Mouse (Mus musculus) heart, embryonic 15.5 days (tissue): ENCODE data around the gene Etnk1. TPM values are rescaled to one million over a fixed set of nuclear protein-coding genes. Genes with fewer than 3 reads are reported as not detected.
"Not testable (repeated sequence)": the region's sequence is repeated elsewhere in the genome, so short reads cannot be mapped to it uniquely, and the experiment has no call there.

ENCODE experiments used
- ATAC-seq: fragments of 200-750 bp; cut with Nextera tagmentation; replicated peaks from 2 replicates; pipeline ENCODE4 v1.8.0; 2017; ENCODE audit warnings: low read depth, moderate TSS enrichment; ENCODE audit not compliant: insufficient number of reproducible peaks, insufficient read depth, low FRiP score
- H3K27ac ChIP-seq: fragments of 300-500 bp; sonication (generic); 2 replicates; pipeline ENCODE4 v1.5.1; 2015; ENCODE audit warnings: mild to moderate bottlenecking, inconsistent platforms
- H3K27me3 ChIP-seq: fragments of 300-500 bp; sonication (generic); 2 replicates; pipeline ENCODE4 v1.6.1; 2015; ENCODE audit warnings: inconsistent platforms
- H3K36me3 ChIP-seq: fragments of 300-500 bp; sonication (generic); 2 replicates; pipeline ENCODE4 v1.6.1; 2015; ENCODE audit warnings: mild to moderate bottlenecking, inconsistent platforms
- H3K4me1 ChIP-seq: fragments of 300-500 bp; sonication (generic); replicated peaks from 2 replicates; pipeline ENCODE4 v1.6.1; 2015; ENCODE audit warnings: inconsistent platforms
- H3K4me2 ChIP-seq: fragments of 300-500 bp; sonication (generic); 2 replicates; pipeline ENCODE4 v1.6.1; 2015; ENCODE audit warnings: inconsistent platforms, mild to moderate bottlenecking, moderate library complexity
- H3K4me3 ChIP-seq: fragments of 300-500 bp; sonication (generic); 2 replicates; pipeline ENCODE4 v1.5.1; 2015; ENCODE audit warnings: mild to moderate bottlenecking, inconsistent platforms
- H3K9ac ChIP-seq: fragments of 300-500 bp; sonication (generic); 2 replicates; pipeline ENCODE4 v1.6.1; 2015; ENCODE audit warnings: mild to moderate bottlenecking, inconsistent platforms
- H3K9me3 ChIP-seq: fragments of 300-500 bp; sonication (generic); replicated peaks from 2 replicates; pipeline ENCODE4 v1.6.1; 2016; ENCODE audit warnings: inconsistent platforms
- WGBS: fragments of 180-500 bp; shearing (Covaris S2); methylation state at CpG from one replicate; pipeline ENCODE4 v1.1.7; 2015; ENCODE audit warnings: mixed read lengths; 5-methylcytosine and 5-hydroxymethylcytosine counted together
- polyA plus RNA-seq: library from polyadenylated mRNA; unstranded; fragments of >200 nt; fragmentation: Nextera tagmentation; extraction: Ambion mirVana; gene quantifications from 2 replicates; pipeline ENCODE4 v1.2.1, GENCODE M21; 2015

The Etnk1 gene
- polyA plus RNA-seq, 1 experiment from 2014 or later = 10.8 TPM

DNA sequence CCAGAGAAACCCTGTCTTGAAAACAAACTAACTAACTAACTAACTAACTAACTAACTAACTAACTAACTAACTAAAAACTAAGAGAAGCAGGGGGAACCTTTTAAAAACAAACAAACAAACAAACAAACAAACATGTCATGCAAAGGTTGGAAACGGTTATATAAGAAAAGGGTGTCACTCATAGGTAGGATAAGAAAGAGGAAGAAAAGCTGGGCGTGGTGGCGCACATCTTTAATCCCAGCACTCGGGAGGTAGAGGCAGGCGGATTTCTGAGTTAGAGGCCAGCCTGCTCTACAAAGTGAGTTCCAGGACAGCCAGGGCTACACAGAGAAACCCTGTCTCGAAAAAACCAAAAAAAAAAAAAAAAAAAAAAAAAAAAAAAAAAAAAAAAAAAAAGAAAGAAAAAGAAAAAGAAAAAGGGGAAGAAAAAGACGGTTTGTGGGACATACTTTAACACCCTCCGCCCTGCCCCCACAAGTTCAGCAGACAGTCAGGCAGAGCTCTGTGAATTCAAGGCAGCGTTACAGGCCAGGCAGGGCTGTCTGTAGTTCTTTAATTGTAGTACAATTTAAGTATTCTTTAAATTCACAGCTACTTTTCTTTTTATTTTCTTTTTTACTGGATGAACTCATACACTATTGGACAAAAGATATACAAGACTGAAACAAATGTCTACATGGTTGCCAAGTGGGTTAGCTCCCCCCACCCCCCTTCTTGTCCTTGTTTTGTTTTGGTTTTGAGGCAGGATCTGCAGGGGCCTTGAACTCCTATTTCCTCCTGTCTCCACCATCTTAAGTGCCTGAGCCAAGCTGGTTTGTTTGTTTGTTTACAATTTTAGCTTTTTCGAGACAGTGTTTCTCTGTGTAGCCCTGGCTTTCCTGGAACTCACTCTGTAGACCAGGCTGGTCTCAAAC, 15.7 kb upstream of the Etnk1 start:
- ATAC-seq = not testable (repeated sequence)

DNA sequence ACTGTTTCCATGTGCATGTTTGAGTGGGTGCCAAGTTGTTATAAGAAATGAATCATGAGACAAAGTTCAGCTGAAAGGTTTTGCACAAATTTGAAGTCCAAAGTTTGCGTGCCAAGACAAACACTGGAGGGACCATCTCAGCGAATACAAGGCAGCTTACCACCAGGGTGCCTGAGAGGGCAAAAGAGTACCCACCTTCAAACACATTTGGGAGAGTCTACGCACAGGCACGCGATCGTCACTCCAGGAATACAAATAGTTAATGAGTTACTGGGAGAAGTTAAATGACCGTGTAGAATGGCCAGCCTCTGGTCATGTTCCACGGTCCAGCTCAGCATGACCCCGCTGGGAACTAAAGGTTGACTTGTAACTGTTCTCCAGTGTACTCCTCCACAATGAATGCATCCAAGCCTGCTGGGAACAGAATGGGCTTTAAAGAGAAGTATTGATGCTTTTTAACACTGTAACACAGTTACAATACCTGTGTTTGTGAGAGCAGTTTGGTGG, 14.6 kb upstream of the Etnk1 start:
- Histone ChIP-seq H3K27ac (no peak overlapping the region), H3K36me3 (no peaks in the 10 kb centered on the region), H3K4me1 (peaks cover 10% of the 10 kb centered on the region), H3K4me3 (no peak overlapping the region), H3K9me3 (no peaks in the 10 kb centered on the region), H3K27me3 (no peaks in the 10 kb centered on the region), H3K4me2 (no peak overlapping the region), H3K9ac (no peak overlapping the region)
- 60% methylated on average over 9 of the region's 9 CpGs for WGBS
- 0 out of 2 replicates have a peak, but pooled peaks have one; percentile 39 for ATAC-seq

More for the DNA sequence above, 15.7 kb upstream of the Etnk1 start:
- H3K27ac ChIP-seq, H3K36me3 ChIP-seq, H3K9me3 ChIP-seq, H3K9ac ChIP-seq, H3K27me3 ChIP-seq, H3K4me2 ChIP-seq, H3K4me3 ChIP-seq: not testable (repeated sequence)
- 74% methylated on average over 10 of the region's 10 CpGs for WGBS
- peaks cover 10% of the 10 kb centered on the region for H3K4me1 ChIP-seq

DNA sequence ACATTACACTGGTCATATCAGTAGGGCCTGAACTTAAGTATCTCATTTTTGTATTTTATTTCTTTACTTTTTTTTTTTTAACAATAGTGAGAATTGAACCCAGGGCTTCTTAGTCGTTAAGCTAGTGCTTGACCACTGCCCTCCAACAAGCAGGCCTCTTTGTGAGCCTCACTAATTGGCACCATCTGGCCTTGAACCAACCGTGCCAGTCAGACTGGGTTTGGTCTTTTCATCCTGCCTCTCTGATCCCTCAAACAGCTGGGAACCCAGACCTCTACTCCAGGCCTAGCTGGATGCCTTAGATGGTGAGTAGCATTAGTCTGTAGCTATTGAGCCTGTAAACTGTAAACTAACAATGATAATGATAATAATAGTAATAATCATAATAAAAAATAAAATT, 13.9 kb upstream of the Etnk1 start:
- H3K9me3 ChIP-seq = no peaks in the 10 kb centered on the region
- WGBS = 70% methylated on average over 2 of the region's 2 CpGs
- H3K4me2 ChIP-seq = no peak overlapping the region
- ATAC-seq = no peak
- H3K4me1 ChIP-seq = peaks cover 10% of the 10 kb centered on the region
- no peak overlapping the region for H3K9ac ChIP-seq
- no peaks in the 10 kb centered on the region for H3K27me3 ChIP-seq
- H3K4me3 ChIP-seq = no peak overlapping the region
- no peaks in the 10 kb centered on the region for H3K36me3 ChIP-seq
- H3K27ac ChIP-seq = no peak overlapping the region

DNA sequence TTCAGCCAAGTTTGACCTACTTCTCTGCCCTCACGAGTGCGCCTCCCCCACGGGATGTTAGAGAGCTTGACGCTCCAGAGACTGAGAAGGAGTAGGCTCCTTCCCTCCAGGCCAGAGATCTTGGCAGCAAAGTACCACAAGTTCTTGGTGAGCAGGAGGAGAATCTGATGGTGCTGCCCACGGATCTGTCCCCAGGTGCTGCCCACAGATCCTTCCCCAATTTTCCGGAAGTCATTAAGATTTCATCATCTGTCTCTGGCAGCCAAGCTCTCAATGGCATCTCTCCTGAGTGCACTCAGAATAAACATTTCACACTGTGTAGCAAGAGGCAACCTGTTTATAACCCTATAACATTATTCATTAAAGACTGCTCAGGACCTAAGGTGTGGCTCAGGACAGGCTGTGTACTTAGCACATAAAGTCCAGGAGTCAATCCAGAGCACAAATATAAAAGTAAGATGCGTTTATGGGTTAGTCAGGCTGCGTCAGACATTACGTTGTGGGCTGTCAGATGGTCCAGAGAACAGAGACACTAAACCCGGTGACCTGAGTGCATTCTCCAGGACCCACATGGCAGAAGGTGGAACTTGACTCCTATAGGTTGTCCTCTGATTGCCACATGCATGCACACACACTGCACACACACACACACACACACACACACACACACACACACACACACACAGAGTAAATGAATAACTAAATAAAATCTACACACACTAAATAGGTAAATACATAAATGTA, 13.1 kb upstream of the Etnk1 start:
- Histone ChIP-seq H3K27me3 (no peaks in the 10 kb centered on the region), H3K9ac (no peak overlapping the region), H3K4me3 (no peak overlapping the region), H3K27ac (no peak overlapping the region), H3K4me2 (no peak overlapping the region), H3K4me1 (peaks cover 10% of the 10 kb centered on the region), H3K36me3 (no peaks in the 10 kb centered on the region), H3K9me3 (no peaks in the 10 kb centered on the region)
- ATAC-seq = no peak
- 64% methylated on average over 10 of the region's 10 CpGs for WGBS

DNA sequence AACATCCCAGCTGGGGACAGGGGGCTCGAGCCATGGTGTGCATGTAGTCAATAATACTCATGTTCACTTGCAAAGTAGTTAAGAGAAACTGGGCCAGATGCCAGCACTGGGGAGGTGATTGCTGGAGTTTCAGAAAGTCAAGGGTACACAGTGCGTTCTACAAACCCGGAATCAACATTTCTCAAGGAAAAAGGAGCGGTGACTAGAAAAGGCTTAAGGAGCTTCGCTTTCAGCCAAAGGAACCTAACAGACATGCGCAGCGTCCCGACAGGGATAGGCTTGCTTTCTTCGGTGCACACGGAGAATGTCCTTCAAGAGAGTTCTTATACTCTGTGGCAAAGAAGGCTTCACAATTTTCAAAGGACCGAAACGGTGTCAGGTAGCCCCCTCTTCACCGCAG, 12.1 kb upstream of the Etnk1 start:
- Histone ChIP-seq H3K4me2 (no peak overlapping the region), H3K4me1 (peaks cover 10% of the 10 kb centered on the region), H3K9ac (no peak overlapping the region), H3K27me3 (no peaks in the 10 kb centered on the region), H3K4me3 (no peak overlapping the region), H3K9me3 (no peaks in the 10 kb centered on the region), H3K27ac (peak overlapping the region; percentile 16; the same call in 1 of the 2 replicates), H3K36me3 (no peaks in the 10 kb centered on the region)
- WGBS = 65% methylated on average over 13 of the region's 13 CpGs
- no peak; the same call in 1 of the 2 replicates for ATAC-seq

DNA sequence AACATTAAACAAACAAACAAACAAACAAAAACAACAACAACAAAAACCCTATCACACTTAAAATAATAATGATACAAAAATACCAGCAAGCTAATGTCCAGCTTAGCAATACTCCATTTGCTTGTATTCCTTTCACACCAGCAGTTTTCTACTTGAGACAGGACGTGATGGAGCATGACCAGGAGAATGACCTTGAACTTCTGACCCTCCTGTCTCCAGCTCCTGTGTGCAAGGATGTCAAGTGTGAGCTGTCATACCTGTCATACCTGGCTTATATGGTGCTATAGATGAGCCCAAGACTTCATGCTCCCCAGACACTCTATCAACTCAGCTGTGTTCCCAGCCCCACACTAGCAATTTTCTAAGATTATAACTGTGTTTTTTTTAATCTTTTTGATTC, 11.0 kb upstream of the Etnk1 start:
- no peaks in the 10 kb centered on the region for H3K27me3 ChIP-seq
- H3K4me3 ChIP-seq = no peak overlapping the region
- no peak overlapping the region for H3K9ac ChIP-seq
- H3K9me3 ChIP-seq = no peaks in the 10 kb centered on the region
- no peaks in the 10 kb centered on the region for H3K36me3 ChIP-seq
- WGBS = 53% methylated on average over 1 of the region's 1 CpGs
- H3K4me2 ChIP-seq = no peak overlapping the region
- H3K4me1 ChIP-seq = peaks cover 10% of the 10 kb centered on the region
- no peak overlapping the region for H3K27ac ChIP-seq
- no peak for ATAC-seq

DNA sequence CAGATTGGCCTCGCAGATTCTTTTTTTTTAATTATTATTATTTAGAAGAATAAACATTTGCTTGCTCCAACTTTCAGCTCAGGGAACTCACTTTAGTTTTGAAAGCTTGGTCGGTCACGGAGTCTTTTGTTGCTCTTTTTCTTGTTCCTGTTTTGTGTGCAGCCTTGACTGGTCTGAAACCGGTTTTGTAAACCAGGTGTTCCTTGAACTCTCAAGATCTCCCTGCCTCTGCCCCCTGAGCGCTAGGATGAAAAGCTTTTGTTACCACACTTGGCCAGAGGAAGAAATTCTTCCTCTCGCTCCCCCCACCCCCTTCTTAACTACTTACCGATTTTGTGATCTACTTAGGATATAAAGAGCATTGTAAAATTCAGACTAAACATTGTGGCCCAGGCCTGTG, 10.3 kb upstream of the Etnk1 start:
- ATAC-seq = no peak
- H3K27ac ChIP-seq = no peak overlapping the region
- no peaks in the 10 kb centered on the region for H3K27me3 ChIP-seq
- 77% methylated on average over 7 of the region's 7 CpGs for WGBS
- no peaks in the 10 kb centered on the region for H3K36me3 ChIP-seq
- no peak overlapping the region for H3K9ac ChIP-seq
- peaks cover 10% of the 10 kb centered on the region for H3K4me1 ChIP-seq
- H3K4me2 ChIP-seq = no peak overlapping the region
- no peak overlapping the region for H3K4me3 ChIP-seq
- H3K9me3 ChIP-seq = no peaks in the 10 kb centered on the region

DNA sequence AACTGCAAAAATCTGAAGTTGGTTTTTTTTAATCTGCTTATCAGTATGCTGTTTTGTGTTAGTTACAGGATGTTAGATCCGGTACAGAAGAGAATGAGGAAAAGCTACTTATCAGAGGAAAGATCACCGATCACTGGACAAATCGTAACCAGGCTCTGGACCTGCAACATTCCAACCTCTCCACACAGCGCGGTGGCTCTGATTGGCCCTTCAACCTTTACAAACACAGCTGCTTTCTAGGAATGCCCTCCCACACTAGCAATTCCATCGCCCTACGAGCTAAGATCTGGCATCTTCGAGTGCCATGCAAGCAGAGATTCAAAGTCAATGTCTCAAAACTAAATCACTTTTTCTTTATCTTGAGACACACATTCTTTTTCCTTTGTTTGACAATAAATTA, 9.6 kb upstream of the Etnk1 start:
- peaks cover 11% of the 10 kb centered on the region for H3K4me1 ChIP-seq
- no peak overlapping the region for H3K4me3 ChIP-seq
- no peaks in the 10 kb centered on the region for H3K36me3 ChIP-seq
- H3K4me2 ChIP-seq = no peak overlapping the region
- no peak overlapping the region for H3K9ac ChIP-seq
- ATAC-seq = no peak
- 66% methylated on average over 8 of the region's 8 CpGs for WGBS
- no peak overlapping the region for H3K27ac ChIP-seq
- H3K9me3 ChIP-seq = no peaks in the 10 kb centered on the region
- no peaks in the 10 kb centered on the region for H3K27me3 ChIP-seq

DNA sequence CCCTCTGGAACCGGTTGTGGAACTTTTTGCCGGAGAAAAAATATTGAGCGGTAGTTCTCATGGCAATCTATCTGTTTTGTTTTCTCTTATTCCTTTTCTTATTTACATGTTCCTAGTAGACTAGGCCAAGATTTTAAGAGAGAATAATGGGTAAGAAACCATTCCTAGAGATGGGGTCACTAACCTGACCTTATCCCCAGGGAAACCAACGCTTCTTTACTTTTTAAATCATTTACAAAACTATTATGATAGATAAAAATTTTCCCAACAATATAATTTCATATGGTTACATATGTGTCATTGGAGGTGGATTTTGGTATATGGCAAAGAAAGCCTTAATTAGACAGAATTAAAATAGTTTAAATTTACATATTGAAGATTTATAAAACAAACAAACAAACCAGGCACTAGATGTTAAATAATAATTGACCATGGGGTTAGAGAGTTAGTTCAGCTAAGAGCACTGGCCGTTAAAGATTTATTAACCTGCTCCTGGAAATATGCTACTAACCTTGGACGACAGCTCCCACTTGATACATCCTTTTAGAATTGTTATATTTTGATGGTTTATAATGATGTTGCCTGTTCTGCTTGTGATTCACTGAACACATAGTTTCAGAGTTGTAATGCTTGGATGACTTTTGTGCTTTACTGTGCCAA, 6.3 kb upstream of the Etnk1 start:
- Histone ChIP-seq H3K4me3 (no peak overlapping the region), H3K9me3 (no peaks in the 10 kb centered on the region), H3K9ac (no peak overlapping the region), H3K4me2 (no peak overlapping the region), H3K4me1 (peaks cover 3% of the 10 kb centered on the region; the same call in 1 of the 2 replicates), H3K27ac (no peak overlapping the region), H3K27me3 (no peaks in the 10 kb centered on the region), H3K36me3 (no peaks in the 10 kb centered on the region)
- WGBS = 88% methylated on average over 6 of the region's 6 CpGs
- ATAC-seq = no peak

DNA sequence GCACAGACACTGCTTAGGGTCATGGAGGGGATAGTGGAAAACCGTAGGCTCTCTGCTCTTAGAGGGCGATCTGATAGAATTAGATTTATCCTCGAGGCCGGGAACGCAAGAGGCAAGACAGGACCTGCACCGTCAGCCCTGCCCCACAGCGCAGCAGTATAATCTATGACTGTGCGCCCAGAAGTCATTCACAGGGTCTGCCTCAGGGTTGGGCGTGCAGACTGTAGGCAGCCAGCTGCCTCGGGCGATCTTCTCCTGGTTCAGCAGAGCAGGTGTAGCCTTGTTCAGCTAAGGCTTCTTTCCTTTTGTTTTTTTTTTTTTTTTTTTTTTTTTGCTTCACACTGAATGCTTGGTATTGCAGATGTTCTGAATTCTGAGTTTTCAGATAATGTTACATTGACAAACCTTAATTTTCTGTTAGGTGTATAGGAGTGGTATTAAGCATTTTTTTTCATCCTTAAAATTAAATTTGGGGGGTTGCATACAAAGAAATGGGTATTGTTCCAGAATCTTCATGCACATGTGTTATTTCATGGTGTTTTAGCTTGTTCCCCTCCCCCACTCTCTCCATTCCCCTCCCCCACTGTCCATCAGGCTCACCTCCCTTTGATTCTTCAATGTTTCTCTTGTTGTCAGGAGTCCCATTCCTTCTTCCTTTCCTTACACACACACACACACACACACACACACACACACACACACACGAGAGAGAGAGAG, 4.7 kb upstream of the Etnk1 start:
- Histone ChIP-seq H3K4me2 (0 out of 2 replicates have a peak overlapping the region, but pooled peaks have one; percentile 2), H3K4me1 (peaks cover 10% of the 10 kb centered on the region), H3K4me3 (no peak overlapping the region), H3K27me3 (no peaks in the 10 kb centered on the region), H3K9me3 (no peaks in the 10 kb centered on the region), H3K36me3 (no peaks in the 10 kb centered on the region), H3K27ac (no peak overlapping the region), H3K9ac (no peak overlapping the region)
- ATAC-seq = no peak
- 46% methylated on average over 11 of the region's 12 CpGs for WGBS
